Mouse (Mus musculus): ENCODE measurements around the gene Kif6. TPM values are rescaled to one million over a fixed set of nuclear protein-coding genes. Genes with fewer than 3 reads are reported as not detected.

Gene Kif6
- polyA plus RNA-seq, 1 experiment: 1.9 TPM

DNA sequence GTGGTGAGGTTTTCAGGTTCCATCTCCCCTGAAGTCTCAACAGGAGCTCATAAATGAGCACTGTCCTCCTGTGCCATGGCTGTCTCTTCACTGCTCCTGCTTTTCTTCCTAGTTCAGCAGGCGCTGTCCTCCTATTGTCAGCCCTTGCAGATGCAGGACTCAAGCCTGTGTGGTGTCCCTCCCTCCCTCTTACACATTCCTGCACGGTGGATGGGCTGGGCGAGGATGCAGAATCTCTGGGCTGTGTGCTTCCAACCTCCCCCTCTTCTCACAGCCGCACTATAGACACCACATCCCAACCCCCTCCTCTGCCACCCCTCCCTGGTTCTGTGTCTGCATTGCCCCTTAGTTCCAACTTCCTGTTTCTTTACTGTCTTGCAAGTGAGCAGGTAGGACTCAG, 240.8 kb downstream of the Kif6 start:
- DNase-seq (ENCODE audit: low read depth): no peak
- no peak for TF ChIP-seq POLR2A (IDR thresholded peaks at IDR 0.05; ENCODE audit: borderline replicate concordance, extremely low read depth, insufficient read depth, insufficient read length, poor library complexity, severe bottlenecking)
- no peak for TF ChIP-seq CTCF (IDR thresholded peaks at IDR 0.05; ENCODE audit: borderline replicate concordance, extremely low read depth, insufficient read depth, insufficient read length)

DNA sequence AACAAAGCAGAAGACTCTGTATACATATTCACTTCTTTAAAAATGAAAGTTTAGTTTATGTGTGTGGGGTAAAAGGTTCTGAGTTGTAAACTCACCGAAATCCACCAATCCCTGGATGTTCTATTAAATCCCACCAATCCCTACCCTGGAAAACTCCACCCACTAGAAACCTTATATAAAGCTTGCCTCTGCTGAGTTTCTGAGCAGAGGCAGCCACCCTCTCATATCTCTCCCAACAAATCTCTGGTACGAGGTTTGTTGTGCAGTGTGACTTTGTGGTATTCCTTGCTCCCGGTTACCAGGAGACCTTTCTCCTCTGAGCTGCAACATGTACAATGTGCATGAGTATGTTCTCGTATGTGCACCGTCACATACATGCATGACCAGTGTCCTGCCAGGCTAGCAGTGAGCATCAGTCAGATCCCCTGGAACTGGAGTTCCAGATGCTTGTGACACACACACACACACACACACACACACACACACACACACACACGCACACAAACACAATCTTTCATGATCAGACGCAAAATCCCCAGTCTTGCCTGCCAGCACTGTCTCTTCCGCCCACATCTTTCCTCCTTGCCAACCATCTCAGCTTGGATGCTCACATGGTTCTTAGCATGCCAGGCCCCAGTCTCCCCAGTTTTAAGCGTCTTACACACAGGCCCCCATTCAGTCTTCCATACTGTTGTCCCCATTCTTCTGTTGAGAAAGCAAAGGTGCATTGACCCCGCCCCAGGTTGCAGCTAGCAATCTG, 245.3 kb downstream of the Kif6 start:
- DNase-seq (ENCODE audit: low read depth): no peak
- no peak for TF ChIP-seq POLR2A (IDR thresholded peaks at IDR 0.05; ENCODE audit: borderline replicate concordance, extremely low read depth, insufficient read depth, insufficient read length, poor library complexity, severe bottlenecking)

DNA sequence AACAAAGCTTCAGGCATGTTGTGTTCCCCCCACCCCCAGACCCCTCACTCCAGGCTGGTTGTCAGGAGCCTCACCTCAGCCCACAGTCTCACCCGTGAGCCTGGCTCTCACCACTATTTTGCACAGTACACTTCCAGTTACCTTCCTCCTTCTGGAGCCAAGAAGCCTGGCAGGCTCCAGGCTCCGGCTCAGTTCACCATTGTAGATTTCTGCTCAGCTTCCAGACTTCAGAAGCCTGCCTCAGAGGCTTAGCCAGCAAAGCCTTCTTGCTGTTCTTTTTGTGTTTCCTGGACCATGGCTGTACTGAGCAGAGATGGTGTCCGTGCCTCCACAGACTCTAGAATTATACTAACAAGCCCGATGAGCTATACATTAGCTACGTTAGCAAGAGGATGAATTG, 248.7 kb downstream of the Kif6 start:
- DNase-seq (ENCODE audit: low read depth): peak; percentile 62
- no peak for TF ChIP-seq CTCF (IDR thresholded peaks at IDR 0.05; ENCODE audit: borderline replicate concordance, extremely low read depth, insufficient read depth, insufficient read length)
- TF ChIP-seq POLR2A (IDR thresholded peaks at IDR 0.05; ENCODE audit: borderline replicate concordance, extremely low read depth, insufficient read depth, insufficient read length, poor library complexity, severe bottlenecking): no peak

DNA sequence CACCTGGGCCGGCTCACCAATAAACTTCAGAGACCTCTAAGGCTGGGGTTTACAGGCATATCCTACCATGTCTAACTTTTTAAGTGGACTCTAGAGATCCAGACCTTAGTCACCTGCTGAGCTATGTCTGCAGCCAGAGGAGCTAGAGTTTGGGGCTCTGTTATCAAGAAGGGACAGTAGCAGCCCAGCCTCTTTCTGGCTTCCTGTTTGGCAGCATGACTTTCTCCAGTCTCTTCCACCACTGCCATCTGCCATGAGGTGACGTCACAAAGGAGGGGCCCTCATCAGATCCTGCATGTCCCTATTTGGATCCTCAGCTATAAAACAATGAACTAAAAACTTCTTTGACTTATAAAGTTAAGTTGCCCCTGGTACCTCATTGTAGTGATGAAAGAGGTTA, 250.7 kb downstream of the Kif6 start:
- no peak for DNase-seq (ENCODE audit: low read depth)
- no peak for TF ChIP-seq CTCF (IDR thresholded peaks at IDR 0.05; ENCODE audit: borderline replicate concordance, extremely low read depth, insufficient read depth, insufficient read length)
- no peak for TF ChIP-seq POLR2A (IDR thresholded peaks at IDR 0.05; ENCODE audit: borderline replicate concordance, extremely low read depth, insufficient read depth, insufficient read length, poor library complexity, severe bottlenecking)

DNA sequence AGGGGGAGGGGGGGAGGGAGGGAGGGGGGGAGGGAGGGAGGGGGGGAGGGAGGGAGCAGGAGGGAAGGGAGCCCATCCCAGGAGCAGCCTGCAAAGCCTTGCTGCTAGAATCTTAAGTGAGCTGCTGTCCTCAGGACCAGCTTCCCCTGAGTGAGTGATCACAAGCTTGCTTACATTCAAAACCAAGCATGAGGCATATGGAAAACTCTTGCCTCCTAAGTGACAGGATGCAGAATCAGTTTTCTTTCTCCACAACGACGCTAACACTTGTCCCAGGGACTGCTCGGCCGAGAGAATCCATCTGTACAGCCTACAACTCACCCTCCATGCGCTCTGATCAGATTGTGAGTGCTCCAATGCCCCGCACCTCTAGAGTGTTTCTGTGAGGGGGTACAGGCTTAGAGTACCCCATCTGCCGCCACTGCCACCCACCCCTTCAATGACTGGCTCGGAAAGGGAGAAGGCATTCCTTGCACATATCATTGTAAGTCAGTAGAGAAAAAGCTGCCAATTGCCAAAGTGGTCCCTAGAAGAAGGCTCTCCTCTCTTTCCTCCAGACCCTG, 251.8 kb downstream of the Kif6 start:
- TF ChIP-seq CTCF (IDR thresholded peaks at IDR 0.05; ENCODE audit: borderline replicate concordance, extremely low read depth, insufficient read depth, insufficient read length): no peak
- no peak for TF ChIP-seq POLR2A (IDR thresholded peaks at IDR 0.05; ENCODE audit: borderline replicate concordance, extremely low read depth, insufficient read depth, insufficient read length, poor library complexity, severe bottlenecking)
- DNase-seq (ENCODE audit: low read depth): peak; percentile 69

DNA sequence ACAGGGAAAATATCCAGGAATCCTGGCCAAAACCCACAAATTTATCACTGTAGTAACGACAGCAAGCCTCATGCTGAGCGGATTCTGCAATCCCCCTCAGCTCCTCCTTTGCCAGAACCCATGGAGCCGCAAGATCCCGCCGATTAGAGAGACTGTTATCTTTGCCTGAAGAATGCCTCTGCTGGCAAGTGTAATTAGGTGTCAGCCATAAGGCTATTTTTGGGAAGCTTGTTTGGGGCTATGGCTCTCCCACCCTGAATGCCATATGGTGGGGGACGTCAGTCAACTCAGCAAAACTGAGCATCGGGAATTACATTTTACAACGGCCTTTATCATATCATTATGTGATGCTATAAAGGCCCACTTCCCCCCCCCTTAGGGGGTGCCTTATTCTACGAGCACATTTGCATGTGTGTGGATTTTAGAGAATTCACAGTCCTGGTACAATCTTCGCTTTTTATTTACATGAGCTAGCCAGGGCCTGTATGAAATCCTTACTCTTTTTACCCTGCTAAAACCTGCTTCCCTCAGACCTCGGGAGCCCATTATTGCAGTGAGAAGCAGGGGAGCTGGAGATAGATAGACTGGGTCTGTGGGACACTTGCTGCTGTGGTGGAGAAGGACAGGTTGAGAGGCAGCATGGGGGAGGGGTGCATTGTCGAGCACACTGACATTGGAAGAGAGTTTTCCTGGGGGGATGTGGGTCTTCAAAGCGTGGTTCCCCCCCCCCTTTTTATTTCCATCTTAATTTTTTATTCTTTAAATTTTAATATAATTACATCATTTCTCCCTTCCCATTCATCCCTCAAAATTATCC, 252.6 kb downstream of the Kif6 start:
- TF ChIP-seq CTCF (IDR thresholded peaks at IDR 0.05; ENCODE audit: borderline replicate concordance, extremely low read depth, insufficient read depth, insufficient read length): no peak
- TF ChIP-seq POLR2A (IDR thresholded peaks at IDR 0.05; ENCODE audit: borderline replicate concordance, extremely low read depth, insufficient read depth, insufficient read length, poor library complexity, severe bottlenecking): no peak
- peak; percentile 92 for DNase-seq (ENCODE audit: low read depth)

DNA sequence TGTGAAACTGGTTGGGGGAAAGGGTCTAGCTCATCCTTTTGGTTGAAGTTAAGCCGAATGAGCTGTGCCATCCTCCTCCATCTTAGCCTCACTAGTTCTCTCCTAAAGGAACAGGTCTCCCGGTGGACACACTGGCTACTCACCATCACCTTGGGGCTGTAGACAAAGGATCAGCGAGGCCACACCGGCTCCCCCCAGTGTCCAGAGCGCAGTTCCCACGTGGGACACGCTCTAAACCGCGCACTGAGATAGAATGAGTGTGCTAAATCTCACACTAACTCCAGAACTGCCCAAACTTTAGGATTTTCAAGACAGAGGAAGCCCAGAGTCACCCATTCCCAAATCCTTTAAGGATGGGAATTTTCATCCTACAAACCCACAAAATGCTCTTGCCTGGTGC, 254.3 kb downstream of the Kif6 start:
- DNase-seq (ENCODE audit: low read depth): no peak
- TF ChIP-seq CTCF (IDR thresholded peaks at IDR 0.05; ENCODE audit: borderline replicate concordance, extremely low read depth, insufficient read depth, insufficient read length): no peak

DNA sequence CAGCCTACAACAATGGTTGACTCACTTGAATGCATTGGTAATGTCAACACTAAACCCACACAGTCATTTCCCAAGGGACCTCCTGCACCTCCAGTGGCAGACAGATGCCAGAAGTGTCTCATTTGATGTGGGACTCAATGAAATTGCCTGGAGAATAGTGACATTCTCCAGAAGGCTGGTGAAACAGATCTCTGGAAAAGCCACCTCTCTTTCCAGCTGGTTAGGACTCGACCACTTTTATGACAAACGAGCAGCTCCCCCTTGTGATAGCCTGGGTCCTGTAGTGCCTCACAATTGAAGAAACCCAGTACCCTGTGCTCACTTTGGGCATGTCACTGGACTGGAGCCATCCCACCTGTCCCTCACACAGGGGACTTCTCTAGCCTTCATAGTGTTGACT, 257.4 kb downstream of the Kif6 start:
- peak; percentile 42 for DNase-seq (ENCODE audit: low read depth)
- TF ChIP-seq CTCF (IDR thresholded peaks at IDR 0.05; ENCODE audit: borderline replicate concordance, extremely low read depth, insufficient read depth, insufficient read length) (peak; percentile 30; the same call in 1 of the 2 replicates), POLR2A (IDR thresholded peaks at IDR 0.05; ENCODE audit: borderline replicate concordance, extremely low read depth, insufficient read depth, insufficient read length, poor library complexity, severe bottlenecking) (no peak)

DNA sequence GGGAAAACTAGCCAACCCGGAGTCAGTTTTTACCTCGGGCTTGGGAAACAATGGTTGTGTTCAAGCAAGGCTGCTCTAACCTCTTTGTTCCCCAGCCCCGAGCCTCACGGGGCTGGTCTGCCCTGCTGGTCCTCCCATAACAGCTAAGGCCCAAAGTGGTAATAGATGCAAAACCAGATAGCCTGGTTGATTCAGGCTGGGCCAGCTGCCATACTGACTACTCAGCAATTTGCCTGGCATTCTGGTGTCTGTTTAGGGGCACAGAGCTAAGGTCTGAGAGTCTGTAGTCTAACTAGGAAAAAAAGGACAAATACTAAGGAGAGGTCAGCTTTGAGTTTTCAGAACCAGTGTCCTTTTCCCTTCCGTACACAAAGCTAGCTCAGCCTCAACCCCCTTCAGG, 259.8 kb downstream of the Kif6 start:
- TF ChIP-seq POLR2A (IDR thresholded peaks at IDR 0.05; ENCODE audit: borderline replicate concordance, extremely low read depth, insufficient read depth, insufficient read length, poor library complexity, severe bottlenecking) (no peak), CTCF (IDR thresholded peaks at IDR 0.05; ENCODE audit: borderline replicate concordance, extremely low read depth, insufficient read depth, insufficient read length) (no peak)
- DNase-seq (ENCODE audit: low read depth): peak; percentile 50

DNA sequence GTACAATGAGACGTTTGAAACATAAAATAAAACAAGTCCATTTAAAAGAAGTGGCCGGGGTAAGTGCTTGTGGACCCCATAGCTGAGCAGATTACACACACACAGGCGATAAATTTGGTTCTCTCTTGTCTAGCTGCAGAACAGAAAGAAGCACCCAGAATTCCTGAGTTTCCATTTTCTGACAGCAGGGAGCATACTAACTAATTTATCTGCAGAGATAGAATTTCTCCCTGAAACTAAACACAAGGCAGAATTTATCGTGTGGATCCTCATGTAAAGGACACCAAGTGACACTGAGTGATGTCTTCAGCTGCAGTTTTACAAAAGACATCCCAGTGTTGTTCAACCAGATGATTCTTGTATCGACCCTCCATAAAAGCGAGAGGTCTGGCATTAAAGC, 260.5 kb downstream of the Kif6 start:
- no peak for DNase-seq (ENCODE audit: low read depth)
- TF ChIP-seq POLR2A (IDR thresholded peaks at IDR 0.05; ENCODE audit: borderline replicate concordance, extremely low read depth, insufficient read depth, insufficient read length, poor library complexity, severe bottlenecking) (no peak), CTCF (IDR thresholded peaks at IDR 0.05; ENCODE audit: borderline replicate concordance, extremely low read depth, insufficient read depth, insufficient read length) (no peak)

DNA sequence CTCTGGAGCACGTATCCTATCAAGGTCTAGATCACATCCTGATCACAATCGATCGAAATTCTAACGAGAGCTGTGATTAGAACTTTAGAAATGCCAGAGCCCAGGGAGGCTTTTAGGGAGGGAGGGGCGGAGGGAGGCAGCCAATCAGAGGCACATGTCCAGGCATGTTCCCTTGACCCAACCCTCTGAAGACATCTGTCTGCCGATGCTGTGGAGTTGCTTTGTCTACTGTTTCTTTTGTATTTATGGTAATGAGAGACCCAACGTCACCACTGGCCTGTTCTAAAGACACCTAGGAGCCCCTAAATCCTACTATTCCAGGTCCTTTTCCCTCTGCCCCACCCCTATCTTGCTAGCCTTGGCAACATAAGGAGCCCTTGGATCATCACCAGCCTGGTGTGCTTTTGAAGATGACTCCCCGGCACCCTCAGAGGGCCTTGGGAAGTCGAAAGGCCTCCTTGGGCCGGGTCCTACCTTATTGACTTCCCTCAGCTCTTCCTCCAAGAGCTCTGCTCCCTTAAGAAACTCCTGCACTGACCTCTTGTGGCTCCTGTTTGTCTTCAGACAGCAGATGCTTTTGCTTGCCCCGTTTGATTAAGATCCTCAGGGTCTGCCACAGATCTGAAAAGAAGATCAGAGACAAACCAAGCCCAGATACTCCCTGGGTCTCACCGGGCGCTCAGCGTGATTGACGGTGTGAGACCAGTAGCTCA, 261.2 kb downstream of the Kif6 start:
- TF ChIP-seq CTCF (IDR thresholded peaks at IDR 0.05; ENCODE audit: borderline replicate concordance, extremely low read depth, insufficient read depth, insufficient read length) (peak; percentile 15; the same call in 1 of the 2 replicates), POLR2A (IDR thresholded peaks at IDR 0.05; ENCODE audit: borderline replicate concordance, extremely low read depth, insufficient read depth, insufficient read length, poor library complexity, severe bottlenecking) (no peak)
- DNase-seq (ENCODE audit: low read depth): peak; percentile 48
